Mouse (Mus musculus) fat pad, adult 2 months (tissue): Measurements from ENCODE around the gene Hoxd10.

Experiments
- DNase-seq: peaks from one replicate; pipeline ENCODE4 v3.0.0-alpha.2; 2011; ENCODE audit warnings: low read depth, low spot score; ENCODE audit errors: extremely low read depth

Hoxd10 gene

DNA sequence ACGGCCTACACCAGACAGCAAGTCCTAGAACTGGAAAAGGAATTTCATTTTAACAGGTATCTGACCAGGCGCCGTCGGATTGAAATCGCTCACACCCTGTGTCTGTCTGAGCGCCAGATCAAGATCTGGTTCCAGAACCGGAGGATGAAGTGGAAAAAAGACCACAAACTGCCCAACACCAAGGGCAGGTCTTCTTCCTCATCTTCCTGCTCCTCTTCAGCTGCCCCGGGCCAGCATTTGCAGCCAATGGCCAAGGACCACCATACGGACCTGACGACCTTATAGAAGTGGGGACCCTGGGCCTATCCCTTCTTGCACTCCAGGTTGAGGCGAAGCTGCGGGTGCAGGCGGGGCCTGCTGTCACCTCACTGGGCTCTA, 36.6 kb downstream of the Hoxd10 start:
- no peak for DNase-seq

DNA sequence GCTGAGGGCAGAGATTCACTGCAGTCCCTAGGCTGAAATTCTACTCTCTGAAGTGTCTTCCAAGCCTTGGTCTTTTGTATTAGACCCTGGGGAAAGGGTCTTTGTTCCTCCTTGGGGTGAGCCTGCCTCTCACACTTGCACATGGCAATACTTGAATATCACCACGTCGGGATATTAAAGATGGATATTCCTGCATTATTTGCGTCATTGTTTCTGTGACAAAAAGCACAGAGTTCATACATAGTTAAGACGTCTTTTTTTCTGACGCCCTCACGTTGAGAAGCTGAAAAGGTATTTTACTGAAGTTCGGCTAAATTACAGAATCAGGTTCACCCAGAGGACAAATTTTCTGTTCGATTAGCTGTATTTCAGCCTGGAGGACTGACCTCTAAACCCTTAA, 38.6 kb downstream of the Hoxd10 start:
- no peak for DNase-seq

DNA sequence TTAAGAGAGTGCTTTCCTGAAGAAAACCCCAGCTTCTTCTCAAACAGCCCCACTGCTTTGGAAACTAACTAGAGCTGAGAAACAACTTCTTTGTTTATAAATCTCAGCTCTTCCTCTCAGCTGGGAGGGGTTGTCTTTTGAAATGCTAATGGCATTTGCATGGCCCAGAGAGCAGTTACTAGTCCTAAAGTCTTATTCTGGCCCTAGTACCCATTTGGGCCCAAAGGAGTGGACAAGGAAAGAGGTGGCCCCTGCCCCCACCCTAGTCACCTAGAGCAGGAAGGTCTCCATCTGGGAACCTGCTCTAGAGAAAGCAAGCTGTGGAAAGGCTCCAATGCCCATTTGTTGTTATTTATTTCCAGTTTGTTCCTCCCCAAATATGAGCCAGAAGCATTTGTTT, 39.3 kb downstream of the Hoxd10 start:
- no peak for DNase-seq

GRCm38 (mm10) chr2:74731799-74732512, 40.2 kb downstream of the Hoxd10 start:
- no peak for DNase-seq

GRCm38 (mm10) chr2:74732513-74733316, 41.0 kb downstream of the Hoxd10 start:
- DNase-seq = no peak

DNA sequence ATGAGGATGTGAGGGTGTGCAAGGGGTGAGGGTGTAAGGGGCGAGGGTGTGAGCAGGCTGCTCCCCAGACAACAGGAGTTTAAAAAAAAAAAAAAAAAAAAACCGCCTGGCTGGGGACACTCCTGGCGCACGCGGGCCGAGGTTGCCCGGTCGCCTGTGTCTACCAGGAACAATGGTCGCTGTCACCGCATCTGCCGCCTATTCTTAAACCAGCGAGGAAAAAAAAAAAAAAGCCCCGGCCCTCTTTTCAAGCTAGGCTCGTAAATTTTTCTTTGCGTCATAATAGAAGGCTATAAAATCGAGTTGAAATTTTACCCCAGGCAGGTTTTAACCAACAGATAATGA, 41.6 kb downstream of the Hoxd10 start:
- DNase-seq = no peak

DNA sequence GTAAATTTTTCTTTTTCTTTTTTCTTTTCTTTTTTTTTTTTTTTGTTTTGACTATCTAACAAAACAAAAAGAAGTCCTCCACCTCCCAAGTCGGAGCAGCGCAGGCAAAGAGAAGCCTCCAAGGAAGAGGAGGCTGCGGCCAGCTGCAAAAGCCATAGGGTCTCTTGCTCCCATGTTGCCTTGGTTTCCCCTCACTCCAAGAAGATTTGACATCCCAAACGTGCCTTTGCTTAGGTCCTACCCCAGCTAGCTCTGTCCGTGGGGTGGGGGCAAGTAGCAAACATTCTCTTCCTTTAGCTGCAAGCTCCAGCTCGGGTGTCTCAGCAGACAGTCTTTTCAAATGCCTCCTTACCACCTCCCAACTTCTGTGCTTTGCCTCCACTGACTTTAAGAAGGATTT, 42.0 kb downstream of the Hoxd10 start:
- no peak for DNase-seq

DNA sequence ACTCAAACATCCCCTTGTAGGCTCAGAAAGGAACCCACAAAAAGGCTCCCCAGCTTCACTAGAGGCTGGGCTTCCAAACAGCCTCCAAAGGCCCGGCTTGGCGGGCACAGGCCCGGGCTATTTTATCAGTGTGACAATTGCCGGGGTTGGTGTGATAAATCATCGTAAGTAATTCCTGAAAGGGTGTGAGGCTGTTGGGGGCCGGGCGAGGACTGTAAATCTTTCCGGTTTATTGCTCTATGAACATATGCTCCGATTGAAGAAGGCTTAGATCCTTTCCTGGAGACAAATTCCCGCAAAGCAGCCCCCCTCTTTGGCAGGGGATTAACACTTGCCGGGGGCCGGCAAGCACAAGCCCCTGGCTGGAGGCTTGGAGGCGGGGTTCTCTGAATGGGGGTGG, 42.7 kb downstream of the Hoxd10 start:
- DNase-seq = no peak

DNA sequence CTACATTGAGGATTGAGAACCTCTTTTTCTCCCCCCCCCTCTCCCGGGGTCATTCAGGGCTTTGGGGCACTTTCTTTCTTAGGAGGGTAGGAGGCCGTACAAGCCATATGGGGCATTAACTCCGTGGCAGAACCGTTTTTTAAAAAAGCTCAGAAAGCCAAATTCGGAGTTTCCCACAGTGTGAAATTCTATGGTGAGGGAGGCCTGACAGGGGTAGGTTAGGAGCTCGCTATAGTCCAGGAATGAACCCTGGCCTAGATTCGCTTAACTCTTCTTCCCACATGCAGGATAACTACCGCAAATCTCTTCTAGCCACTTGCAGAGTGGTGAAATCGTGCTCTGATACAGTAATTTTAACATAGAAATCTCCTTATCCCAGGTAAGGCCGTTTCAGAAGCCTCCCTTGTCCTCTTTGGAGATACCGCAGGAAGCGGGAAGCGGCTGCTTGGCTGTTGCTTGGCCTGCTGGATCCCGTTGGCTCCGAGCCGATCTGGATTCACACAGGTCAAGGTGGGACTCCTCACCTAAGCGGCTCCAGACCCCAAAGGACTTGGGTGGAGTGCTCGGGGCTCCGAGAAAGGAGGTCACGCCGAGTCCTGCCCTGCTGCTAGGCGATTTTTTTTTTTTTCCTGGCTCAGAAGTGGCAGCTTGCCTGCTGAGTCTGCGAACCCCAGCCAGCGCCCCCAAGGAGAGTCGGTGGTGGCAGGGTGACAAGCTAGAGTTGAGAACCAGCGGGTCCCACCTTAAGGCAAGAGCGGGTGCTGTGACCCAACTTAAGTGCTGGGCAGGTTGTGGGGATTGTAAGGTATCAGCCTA, 43.5 kb downstream of the Hoxd10 start:
- no peak for DNase-seq

- no peak for DNase-seq
Measured at GRCm38 (mm10) chr2:74735851-74736687, 44.3 kb downstream of the Hoxd10 start.

- DNase-seq = no peak
Measured at GRCm38 (mm10) chr2:74736688-74737577, 45.2 kb downstream of the Hoxd10 start.

DNA sequence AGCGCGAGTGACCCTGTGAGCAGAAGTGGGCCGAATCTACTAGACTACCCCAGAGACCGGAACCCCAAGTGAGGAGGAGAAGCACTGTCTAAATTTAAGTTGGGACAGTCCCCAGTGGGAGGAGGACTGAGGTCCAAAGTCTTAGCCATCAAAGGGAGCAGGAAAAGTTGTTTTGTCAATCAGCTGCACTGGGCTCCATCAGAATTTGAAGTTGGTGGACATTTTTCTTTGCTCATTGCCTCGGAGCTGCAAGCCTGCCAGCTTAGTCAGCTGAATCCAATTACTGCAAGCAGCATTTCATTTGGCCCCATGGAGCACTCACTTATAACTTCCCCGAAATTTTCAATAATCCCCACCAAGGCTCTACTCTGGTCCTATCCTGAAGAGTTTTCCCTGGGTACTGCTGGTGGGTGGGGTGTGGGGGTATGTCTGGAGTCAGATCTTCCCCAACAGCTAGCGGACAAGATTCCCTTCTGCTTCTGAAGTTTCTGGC, 45.9 kb downstream of the Hoxd10 start:
- DNase-seq = no peak

DNA sequence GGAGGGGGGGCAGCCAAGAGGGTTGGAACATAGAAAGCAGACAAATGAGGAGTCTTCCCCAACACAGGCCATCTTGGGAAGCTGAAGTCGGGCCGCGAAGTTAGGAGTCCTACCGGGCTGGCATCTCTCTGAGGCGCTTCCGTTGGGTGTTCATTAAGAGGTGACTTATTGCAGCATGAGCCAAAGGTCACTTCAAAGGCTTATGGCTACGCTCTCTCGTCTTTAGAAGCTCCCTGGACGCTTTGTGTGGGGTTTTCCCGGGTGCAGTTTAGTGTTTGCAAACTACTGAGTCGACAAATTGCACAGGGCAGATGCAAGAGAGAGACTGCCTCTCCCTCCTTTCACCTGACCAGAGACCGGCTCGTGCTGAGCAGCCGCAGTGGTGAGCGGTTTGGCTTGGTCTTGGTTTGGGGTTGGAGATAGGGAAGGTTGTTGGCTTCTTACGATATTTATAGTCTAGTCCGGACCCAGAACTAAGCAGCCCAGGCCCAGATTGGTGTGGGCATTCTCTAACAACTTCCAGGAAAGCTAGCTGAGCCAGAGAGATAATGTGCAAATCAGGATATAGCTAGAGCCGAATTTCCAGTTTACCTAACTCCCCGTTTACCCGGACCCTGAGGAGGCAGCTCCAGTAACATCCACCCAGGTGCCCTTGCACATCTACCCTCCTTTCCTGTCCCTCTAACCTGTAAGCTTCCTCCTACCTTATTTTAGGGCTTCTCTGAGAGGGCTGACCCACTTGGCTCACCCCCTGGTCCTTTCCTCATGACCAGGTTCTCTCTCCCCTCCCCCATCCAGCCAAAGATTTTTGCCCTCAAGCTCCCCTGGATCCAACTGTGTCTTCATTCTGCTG, 47.1 kb downstream of the Hoxd10 start:
- DNase-seq = peak; percentile 89

DNA sequence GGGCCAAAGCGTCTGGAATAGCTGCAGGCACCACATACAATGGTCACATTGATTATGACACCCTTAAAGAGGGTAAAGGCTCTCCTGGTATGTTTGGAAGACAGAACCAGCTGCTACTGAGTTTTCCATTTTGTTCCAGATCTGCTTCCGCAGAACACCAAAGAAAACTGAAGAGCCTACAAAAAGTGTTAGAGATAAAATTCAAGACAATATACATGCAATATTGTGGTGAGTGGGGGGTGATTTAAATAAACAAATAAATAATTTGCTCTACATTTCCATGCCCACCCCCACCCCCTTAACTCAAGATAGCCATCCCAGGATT, 47.7 kb downstream of the Hoxd10 start:
- DNase-seq = no peak

DNA sequence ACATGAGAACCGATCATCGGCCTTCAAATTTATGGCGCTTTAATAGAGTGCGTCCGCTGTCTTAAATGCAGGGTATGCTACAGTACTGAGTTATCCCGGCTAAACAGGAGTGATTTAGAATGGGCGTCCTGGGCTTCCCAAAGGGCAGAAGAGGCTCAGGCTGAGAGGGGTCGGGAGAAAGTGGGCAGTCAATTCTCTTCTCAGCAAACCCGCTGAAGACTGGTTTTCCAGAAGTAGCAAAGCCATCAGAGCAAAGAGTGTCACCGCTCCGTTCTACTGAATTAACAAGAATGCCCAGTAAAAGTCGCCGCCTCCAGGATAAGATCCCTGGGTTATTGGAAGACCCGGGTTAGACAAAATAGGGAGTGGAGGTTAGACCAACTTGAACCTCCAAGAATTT, 48.1 kb downstream of the Hoxd10 start:
- no peak for DNase-seq

GRCm38 (mm10) chr2:74740311-74741091, 48.8 kb downstream of the Hoxd10 start:
- no peak for DNase-seq

DNA sequence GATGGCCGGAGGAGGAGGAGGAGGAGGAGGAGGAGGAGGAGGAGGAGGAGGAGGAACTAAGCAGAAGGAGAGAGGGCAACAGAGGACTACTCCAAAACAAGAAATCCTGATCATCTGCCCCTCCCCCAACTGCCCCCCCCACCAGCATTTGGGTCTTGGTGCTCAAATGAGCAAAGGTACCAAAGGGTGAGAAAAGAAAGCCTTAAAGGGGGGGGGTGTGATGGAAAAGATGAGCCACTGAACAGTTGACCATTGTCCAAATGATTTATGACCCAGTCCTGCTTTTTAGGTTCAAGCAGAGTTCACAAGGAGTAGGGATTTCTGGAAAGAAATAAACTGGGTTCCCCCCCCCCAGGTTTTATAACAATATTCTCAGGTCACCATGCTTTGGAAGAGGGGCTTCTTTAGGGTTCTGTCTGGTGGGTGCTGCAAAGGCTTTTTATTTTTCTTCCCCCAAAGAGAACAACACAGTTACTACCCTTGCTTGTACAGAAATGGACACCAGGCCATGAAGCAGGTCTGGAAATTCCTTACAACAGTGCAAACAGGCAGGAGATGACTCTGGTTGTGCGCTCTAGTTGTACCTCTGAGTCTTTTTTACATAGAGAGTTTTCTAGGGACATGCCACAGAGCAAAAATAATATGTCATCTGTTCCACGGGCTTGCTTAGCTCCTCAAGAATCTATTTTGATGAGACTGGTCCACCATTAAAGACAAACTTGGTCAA, 49.7 kb downstream of the Hoxd10 start:
- DNase-seq = no peak

DNA sequence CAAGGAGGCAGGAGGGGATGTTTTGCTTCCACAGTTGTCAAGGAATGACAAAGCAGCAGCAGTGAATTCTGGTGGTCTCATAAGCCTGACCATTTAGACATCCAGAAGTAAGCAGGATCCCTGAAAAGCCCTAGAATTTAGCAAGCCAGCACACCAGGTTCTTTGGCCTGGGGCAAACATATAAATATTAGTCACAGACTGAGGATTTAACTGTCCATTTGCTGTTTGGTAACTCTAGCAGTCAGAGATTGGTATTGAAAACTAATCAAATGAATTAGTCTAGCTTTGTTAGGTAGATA, 50.2 kb downstream of the Hoxd10 start:
- no peak for DNase-seq
